Mouse (Mus musculus) liver, adult 2 months (tissue): ENCODE measurements at regions not wholly inside any gene's neighbourhood (a gene's known extent, or its start where the extent isn't known, plus 50 kb on each side); places are given as distances from the start of the nearest gene placed in this dataset.

ENCODE experiments used
- CTCF ChIP-seq: fragments of 200-500 bp; IDR thresholded peaks from 2 replicates; pipeline ENCODE4 v1.5.1; 2011; ENCODE audit warnings: low read depth, low read length, control low read depth
- POLR2A ChIP-seq: fragments of 200-500 bp; IDR thresholded peaks from 2 replicates; pipeline ENCODE4 v1.6.1; 2011; ENCODE audit warnings: low read length, control low read depth; ENCODE audit not compliant: insufficient read depth; ENCODE audit errors: extremely low read depth

GRCm38 (mm10) chr5:119563510-119564351 lies 106.7 kb upstream of the Tbx3 start:
- TF ChIP-seq CTCF (no peak), POLR2A (no peak)
